Mouse (Mus musculus) C2C12 (cell line): Measurements from ENCODE around the gene Erc1.

Experiments used
- CEBPB ChIP-seq: IDR thresholded peaks from one replicate; pipeline ENCODE4 v1.6.1; 2011; ENCODE audit warnings: low read depth, mild to moderate bottlenecking, control low read depth, moderate library complexity
- CTCF ChIP-seq: IDR thresholded peaks from one replicate; pipeline ENCODE4 v1.5.1; 2011; ENCODE audit not compliant: control insufficient read depth, insufficient read depth, insufficient read length
- FOSL1 ChIP-seq: IDR thresholded peaks from one replicate; pipeline ENCODE4 v1.8.0; 2011; ENCODE audit warnings: mild to moderate bottlenecking, low read length; ENCODE audit not compliant: poor library complexity, insufficient read depth, severe bottlenecking
- MAX ChIP-seq: IDR thresholded peaks from one replicate; pipeline ENCODE4 v1.6.1; 2011; ENCODE audit warnings: mild to moderate bottlenecking, control low read depth
- MYOD1 ChIP-seq: IDR thresholded peaks from one replicate; pipeline ENCODE4 v1.6.1; 2011; ENCODE audit warnings: low read depth; ENCODE audit not compliant: control insufficient read depth, insufficient read length
- MYOG ChIP-seq: IDR thresholded peaks from one replicate; pipeline ENCODE4 v1.6.1; 2011; ENCODE audit not compliant: control insufficient read depth, insufficient read length; ENCODE audit errors: extremely low read depth
- USF1 ChIP-seq: IDR thresholded peaks from one replicate; pipeline ENCODE4 v1.6.1; 2011; ENCODE audit warnings: low read depth, mild to moderate bottlenecking, control low read depth, moderate library complexity

DNA sequence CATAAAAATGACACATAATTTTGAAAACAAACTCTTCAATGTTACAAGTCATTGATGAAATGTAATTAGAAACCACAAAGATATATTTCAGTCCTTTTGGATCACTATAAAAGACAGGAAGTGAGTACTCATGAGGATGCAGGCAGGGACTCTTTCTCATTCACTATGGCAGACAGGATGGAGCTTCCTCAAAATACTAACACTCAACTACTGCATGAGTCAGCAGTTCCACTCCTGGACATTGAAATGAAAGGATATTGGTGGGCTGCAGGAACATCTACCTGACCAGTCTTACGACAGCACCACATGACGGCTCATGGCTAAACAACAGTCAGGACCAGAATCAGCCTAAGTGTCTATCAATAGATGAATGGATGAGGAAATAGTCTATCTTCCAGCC, 132.7 kb downstream of the Erc1 start:
- no peak for TF ChIP-seq CTCF
- TF ChIP-seq MYOD1: no peak
- no peak for TF ChIP-seq MYOG
- TF ChIP-seq CEBPB: no peak
- no peak for TF ChIP-seq MAX
- no peak for TF ChIP-seq FOSL1
- no peak for TF ChIP-seq USF1
